Mouse (Mus musculus): ENCODE results near the gene Lrrc75a.
A peak's percentile ranks its signal among the peaks of the same experiment; 100 is the strongest.

The Lrrc75a gene

DNA sequence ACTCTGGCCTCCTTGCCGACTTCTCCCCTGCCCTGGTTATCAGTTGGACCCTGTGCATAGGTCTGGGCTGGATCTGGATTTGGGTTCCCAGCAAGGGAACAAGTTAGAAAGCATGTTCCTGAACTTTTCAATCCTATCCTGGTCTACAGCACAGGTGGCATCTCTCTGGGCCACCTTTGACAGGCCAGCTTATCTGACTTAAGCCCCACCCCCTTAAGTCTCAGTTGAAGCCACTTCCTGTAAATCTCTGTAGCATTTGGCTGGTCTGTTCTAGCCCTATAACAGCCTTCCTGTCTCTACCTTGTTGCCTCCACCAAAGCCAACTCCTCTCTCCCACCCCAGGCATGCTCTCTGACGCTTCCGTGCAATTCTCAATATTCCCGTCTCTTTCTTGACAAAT is 49.8 kb downstream of the Lrrc75a start:
- ATAC-seq (ENCODE audit: low TSS enrichment), result no peak

DNA sequence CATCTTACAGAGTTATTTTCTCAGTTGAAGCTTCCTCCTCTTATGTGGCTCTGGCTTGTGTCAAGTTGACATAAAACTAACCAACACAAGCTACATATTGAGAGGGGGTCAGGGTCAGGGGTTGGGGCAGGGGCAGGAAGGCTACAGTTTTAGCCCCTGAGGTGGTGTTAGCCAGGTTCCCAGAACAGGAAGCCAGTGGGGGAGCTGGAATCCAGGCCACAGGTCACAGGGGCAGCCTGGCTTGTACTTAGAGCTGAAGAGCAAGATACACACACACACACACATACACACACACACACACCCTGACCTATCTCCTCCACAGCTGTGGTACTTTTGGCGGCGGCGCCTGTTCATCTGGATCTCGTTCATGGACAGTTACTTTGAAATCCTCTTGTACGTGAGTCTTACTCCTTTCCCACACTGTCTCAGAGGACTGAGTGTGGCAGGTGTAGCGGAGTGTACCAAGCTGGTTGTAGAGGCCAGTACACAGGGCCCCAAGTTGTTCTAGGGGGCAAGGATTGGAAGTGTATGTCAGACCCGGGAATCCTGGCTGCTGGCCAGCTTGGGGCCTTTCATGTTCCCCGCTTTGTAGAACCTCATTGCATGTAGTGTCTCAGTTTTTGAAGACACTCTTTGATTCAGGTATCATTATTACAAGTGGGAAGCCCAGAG is 56.3 kb downstream of the Lrrc75a start:
- no peak for ATAC-seq (ENCODE audit: low TSS enrichment)

DNA sequence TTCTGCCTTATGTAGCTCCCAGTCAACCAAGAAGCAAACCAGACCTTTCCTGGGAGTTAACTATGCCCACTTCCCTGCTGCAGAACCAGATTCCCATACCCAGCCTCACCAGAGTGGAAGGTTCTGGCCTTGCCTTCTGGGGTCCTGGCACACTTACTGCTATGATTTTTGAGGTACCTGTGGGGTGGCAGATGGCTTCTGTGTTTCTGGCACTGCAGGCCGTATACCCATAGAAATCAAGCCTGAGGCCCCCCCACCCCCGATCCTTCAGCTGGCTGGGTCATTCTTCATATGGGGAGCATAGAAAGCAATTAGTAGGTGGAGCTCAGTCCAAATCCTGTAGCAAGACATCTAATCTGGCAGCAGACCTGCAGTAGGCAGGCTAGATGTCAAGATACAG is 57.3 kb downstream of the Lrrc75a start:
- no peak for ATAC-seq (ENCODE audit: low TSS enrichment)

DNA sequence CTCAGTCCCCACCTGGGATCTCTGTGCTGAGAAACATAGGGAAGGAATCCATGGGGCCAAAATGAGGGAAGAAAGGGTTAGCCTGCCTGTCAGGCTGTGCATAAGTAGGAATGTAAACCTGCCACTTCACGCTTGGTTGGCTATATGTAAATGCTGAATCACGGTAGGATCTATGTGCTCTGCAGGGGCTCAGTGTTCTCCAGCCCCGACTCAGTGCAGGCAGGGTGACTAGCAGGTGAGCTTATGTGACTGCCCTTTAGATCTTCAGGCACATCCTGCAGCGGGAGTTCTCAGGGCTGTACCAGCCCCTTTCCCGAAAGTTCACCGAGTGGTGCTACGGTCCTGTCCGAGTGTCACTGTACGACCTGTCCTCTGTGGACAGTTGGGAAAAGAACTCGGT is 58.9 kb downstream of the Lrrc75a start:
- no peak for ATAC-seq (ENCODE audit: low TSS enrichment)

DNA sequence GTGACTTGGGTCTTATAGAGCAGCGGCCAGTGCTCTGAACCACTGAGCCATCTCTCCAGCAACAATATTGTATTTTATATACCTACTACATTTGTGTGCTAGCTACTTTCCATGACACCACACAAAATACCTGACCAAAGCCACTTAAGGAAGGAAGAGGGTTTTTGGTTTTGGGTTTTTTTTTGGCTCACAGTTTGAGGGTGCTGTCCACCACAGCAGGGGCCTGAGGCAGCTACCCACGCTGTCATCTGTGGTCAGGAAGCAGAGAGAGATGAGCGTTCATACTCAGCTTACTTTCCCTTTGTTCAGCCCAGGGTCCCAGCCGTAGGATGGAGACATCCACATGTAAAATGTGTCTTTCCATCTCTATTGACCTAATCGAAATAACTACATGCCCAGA is 61.3 kb downstream of the Lrrc75a start:
- ATAC-seq (ENCODE audit: low TSS enrichment), result no peak

DNA sequence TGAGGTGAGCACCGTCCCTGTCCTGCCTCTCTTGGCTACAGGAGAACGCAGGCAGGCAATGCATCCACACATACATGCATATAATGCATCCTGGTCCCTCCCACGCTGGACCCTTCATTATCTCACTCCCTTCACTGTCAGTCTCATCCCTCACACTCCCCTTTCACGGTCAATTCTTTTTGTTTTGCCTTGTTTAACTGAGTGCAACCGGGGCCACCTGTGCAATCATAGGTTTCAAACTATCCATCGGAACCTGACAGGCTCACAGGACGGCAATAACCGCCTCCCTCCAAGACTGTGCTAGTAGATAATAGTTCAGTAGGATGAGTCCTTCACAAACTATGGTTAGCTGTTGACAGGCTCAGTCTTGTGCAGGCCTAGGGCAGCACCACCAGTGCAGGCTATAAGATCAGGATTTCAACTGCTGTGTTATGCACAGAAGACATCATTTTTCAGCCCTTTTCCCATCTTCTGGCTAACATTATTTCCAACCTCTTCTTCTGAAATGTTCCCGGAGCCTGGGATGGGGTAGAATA is 63.6 kb downstream of the Lrrc75a start:
- no peak for ATAC-seq (ENCODE audit: low TSS enrichment)

DNA sequence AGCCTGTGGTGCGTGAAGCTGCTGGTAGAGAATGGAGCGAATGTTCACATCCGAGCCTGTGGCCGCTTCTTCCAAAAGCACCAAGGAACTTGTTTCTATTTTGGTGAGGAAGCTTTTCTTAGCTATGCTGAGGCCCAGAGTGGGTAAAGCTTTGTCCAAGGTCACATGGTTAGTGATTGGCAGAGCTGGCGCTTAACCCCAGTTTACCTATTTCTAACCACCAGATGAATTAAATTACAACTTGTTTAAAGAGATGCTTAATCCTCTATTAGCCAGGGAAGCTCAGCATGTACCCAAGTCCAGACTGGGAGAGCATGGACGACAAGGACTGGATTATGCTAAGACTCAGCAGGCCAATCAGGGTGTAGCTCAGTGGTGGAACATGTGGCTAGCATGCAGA is 65.3 kb downstream of the Lrrc75a start:
- ATAC-seq (ENCODE audit: low TSS enrichment), result 0 out of 2 replicates have a peak, but pooled peaks have one; percentile 7

DNA sequence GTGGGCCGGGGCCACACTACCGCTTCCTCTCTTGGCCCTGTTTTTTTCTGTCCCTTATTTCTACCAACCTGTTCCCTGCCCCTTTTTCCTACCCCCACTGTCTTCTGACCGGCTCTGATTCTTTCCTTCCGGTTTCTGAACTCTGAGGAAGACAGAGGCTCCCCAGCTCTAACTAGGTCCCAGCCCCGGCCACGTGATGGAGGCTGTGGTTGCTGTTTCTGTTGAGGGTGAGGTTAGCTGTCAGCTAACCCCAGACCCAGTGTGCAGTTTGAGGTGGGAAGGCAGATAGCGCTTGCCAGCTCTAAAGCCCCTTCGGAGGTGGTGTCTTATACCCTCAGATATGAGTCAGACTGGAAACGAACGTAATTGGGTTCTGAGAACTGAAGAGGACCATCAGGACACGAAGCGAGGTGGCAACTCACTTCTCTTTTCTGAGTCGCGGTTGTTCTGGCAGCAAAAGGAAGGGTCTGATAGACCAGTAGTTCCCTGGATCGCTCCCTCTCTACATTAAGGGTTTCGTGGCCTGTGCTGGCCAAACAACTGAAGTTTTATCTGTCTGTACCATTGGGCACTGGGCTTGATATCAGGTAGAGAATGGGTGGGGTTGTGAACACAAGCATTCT is 71.7 kb downstream of the Lrrc75a start:
- ATAC-seq (ENCODE audit: low TSS enrichment), result peak; percentile 45

DNA sequence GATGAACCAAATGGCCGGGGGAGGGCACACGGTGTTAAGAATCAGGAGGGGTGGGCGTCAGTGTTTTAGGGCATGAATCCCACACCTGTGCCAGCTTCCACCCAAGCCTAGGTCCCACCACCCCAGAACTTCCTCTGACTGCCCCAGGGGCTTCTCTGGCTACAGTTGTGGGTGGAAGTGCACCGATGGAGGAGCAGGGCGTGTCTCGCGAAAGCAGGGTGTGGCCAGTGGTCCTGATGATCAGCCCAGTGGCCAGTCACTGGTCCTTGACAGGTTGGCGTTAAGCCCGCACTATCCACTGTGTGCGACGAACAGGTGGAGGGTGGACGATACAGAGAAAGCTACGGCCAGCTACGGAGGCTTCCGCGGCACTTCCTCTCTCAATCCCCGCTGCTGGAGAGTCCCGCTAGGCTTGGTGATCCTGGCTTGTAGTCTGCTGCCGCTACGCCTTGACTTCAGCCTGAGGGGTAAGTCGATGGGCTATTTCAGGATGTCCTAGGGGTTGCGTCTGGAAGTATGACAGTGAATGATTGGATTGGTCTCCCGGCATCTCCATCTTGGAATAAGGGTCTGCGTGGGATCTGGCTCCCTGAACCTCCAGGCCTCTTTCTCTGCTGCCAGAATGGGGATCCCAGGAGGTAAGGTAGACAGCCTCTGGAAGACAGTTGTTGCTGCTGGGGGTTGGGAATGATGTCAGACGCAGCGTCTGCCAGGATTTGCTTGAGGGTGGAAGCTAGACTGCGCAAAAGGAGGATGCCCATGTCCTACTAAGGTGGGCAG is 72.5 kb downstream of the Lrrc75a start:
- peak; percentile 65 for ATAC-seq (ENCODE audit: low TSS enrichment)

DNA sequence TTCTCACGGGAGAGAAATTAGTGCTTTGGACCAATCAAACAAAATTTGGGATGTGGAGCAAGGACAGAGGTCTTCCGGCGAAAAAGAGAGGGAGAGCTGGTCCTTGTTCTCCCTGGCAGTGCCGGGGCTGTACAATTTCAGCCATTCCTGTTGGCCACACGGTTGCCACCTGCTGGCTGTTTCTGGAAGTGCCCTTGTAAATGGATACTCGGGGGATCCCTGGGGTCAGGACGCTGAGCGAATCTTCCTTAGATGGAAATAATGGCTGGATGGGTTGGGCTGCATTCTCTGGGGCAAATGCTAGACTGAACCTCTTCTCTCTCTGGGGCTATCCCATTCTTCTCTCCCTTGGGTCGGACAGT is 73.0 kb downstream of the Lrrc75a start:
- peak; percentile 64 for ATAC-seq (ENCODE audit: low TSS enrichment)

DNA sequence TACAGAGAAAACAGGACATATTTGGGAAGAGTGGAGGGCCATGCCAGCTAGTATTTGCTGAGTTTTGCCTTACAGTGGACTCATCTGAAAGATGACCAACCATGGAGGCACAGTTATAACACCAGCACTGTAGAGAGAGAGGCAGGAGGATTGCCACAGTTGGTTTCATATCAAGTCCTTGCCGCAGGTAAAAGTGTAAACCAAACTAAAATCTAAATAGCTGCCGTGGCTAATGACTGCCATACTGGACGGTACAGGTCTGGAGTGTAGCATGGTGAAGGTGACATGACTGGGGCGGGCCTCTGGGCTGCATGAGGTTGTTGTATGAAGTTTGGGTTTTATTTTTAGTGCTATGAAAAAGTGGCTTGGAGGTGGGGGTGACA is 73.6 kb downstream of the Lrrc75a start:
- no peak for ATAC-seq (ENCODE audit: low TSS enrichment)

DNA sequence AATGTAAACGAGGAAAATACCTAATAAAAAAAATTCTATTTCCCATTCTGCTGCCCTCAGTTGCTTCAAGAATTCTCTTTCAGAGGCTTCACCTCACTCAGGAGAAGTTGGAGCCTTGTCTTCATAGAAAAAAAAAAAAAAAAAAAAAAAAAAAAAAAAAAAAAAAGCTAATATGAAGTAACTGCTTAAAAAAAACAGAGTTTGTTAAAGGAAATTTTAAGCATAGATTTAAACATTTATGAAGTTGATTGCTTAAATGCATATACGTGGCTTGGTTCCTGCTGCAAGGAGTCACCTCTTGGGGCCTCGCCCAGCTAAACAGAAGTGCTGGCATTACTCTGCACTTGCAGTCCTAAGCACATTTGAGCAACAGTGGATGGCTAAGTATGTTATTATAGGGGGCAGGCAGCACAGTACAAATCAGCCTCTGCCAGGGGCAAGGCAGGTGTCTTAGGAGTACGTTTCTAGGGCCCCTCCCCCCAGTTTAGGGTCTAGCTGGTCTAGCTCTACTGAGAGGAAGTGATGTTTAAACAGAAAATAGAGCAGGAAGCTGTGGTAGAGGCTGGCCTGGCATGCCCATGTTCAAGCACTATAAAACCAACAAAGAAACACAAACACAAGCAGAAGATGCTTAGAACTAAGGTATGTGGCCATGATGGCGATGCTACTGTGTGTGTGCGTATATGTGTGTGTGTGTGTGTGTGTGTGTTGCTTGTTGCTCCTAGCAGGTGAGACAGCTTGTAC is 74.2 kb downstream of the Lrrc75a start, which contains the start of gene Trpv2:
Gene Trpv2 (plus strand): TSS at position 528 of the 744 bp plus-strand sequence.
- ATAC-seq (ENCODE audit: low TSS enrichment), result no peak

DNA sequence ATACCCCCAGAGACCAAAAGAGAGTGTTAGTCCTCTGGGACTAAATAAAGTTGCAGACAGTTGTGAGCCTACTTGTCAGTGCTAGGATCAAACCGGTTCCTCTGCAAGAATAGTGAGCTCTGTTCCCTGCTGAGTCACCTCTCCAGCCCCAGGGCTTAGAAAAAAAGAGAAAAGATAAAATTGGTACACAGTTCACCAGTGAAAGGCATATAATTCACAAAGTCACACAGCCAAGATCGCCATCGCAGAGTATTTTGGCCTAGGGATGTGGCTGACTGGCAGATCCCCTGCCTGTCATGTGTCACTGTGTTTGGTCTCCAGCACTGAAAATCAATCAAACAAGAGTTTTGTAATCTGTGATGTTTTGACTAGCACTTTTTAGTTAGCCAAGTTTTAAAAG is 80.0 kb downstream of the Lrrc75a start:
- ATAC-seq (ENCODE audit: low TSS enrichment), result no peak

DNA sequence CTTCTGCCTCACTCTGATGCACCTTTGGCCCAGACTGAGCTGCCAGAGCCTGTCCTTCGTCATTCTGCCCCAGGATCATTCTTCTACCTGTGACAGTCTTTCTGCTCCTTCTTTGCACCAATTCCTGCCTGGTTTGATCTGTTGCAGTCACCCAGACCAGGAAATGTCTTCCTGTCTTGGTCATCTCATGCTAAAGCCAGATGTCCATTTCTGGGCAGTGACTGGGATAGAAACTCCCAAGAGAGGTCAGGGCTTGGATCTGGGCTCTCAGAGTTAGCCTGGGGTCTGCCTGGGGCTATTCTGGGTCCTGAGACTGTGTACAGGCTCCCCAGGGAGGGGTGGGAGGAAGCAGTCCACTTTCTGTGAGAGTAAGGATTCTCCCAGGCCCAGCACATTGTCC is 82.1 kb downstream of the Lrrc75a start:
- no peak for ATAC-seq (ENCODE audit: low TSS enrichment)

DNA sequence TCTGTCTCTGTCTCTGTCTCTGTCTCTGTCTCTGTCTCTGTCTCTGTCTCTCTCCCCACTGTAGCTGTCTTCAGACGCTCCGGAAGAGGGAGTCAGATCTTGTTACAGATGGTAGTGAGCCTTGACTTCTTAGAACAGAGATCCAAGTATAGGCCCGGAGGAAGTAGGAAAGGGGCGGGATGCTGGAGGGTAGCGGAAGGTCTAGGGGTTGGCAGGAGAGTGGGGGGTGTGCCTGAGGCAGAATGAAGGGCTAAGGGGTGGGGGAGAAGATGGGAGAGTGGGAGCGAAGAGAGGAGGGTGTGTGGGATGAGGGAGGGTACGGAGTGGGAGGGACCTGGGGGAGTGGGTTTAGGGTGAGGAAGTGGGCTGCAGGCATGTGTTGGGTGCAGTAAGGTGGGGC is 82.6 kb downstream of the Lrrc75a start:
- no peak for ATAC-seq (ENCODE audit: low TSS enrichment)

DNA sequence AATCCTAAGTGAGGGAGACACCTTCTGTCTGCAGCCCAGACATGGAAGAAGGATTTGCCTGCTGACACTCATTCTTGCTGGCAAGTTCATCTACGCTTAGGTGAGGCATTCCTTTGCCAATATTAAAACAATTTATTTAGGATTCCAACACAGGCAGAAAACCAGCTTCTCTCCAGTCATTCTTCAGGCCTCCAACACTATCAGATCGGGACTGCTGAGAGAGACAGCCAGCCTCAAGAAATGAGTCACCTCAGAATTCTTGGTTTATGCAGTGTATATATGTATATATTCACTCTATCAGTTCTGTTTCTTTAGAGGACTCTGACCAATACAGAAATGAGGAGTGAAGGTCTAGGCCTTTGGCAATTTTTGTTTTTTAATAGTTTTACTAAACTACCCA is 84.7 kb downstream of the Lrrc75a start:
- no peak for ATAC-seq (ENCODE audit: low TSS enrichment)

DNA sequence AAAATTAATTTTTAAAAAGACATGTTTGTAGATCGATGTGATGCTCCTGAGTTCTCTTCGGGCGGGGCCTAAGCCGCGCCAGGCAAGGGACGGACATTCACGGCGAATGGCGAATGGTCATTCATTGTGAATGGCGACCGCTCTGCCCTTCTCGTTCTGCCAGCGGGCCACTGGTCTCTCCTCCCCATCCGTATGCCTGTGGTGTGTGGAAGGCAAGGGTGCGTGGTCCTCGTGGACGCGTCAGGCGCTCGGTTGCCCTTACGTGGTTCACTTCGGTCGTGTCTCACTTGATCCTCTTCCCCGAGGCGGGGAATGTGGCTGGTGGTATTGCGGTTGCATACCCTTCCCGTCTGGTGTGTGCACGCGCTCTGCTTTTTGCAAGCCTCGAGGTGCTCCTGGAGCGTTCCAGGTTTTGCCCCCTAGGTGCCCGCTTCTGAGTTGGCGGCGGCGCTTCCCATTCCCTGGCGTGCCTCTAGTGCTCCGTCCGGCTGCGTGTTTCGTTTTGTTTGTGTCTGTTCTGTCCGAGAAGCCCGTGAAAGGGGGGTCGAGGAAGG is 87.8 kb downstream of the Lrrc75a start:
- no peak for ATAC-seq (ENCODE audit: low TSS enrichment)

DNA sequence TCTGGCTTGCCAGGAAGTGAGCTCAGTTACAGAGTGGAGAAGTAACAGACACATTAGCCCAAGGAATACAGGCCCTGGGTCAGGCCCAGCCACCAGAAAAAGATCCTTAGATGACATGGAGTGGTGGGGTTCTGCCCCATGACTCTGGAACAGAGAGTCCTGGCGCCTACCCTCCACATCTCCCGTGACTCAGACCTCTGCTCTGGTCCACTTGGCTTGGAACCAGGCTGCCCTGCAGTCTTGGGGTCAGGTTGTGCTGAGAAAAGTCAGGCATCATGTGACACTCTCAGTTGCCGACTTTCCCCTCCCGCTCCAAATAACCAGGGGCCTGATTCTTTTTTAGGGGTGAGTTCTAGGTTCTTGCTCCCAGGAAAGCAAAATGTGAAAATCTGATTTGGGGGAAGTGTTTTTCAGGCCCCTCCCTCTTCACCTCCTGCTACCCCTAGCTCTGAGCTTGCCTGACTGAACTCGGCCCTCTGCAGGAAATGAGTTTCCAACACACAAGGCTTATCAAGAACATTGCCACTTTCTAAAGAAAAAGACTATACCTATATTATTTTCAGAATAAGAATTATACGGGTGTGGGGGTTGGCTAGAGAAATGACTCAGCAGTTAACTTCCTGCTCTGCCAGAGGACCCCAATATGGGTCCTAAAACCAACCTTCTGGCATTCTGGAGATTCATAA is 89.2 kb downstream of the Lrrc75a start:
- no peak for ATAC-seq (ENCODE audit: low TSS enrichment)

DNA sequence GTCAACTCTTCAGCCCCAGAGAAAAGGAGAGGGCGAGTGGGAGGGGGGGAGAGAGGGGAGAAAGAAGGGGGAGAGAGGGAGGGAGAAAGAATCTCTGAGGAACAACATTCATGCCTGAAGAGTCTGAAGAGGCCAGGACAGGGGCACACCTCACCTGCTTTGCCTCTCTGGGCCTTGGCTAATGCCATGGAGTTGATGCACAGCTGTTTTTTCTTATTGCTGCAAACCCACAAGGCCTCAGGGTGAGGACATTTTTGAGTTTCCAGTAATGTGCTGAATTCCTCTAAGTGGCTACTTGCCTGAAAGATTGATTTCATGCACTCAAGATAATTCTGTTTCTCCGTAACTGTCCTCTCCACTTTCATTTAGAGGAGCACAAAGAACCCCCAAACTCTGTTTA is 90.2 kb downstream of the Lrrc75a start:
- no peak for ATAC-seq (ENCODE audit: low TSS enrichment)

DNA sequence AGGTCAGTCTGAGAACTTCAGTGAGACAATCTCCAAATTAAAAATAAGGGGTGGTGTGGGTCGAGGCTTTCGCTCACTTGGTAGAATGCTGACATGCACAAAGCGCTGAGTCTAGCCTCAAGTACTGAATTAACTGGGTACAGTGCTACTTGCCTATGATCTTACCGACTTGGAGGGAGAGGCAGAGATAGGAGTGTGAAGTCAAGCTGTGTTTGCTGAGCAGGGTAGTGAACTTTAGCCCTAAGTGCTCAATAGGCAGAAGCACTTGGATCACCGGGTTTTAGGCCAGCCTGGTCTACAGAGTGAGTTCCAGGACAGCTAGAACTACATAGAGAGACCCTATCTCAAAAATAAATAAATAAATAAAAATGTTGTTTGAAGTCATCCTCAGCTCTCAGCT is 91.1 kb downstream of the Lrrc75a start:
- no peak for ATAC-seq (ENCODE audit: low TSS enrichment)

DNA sequence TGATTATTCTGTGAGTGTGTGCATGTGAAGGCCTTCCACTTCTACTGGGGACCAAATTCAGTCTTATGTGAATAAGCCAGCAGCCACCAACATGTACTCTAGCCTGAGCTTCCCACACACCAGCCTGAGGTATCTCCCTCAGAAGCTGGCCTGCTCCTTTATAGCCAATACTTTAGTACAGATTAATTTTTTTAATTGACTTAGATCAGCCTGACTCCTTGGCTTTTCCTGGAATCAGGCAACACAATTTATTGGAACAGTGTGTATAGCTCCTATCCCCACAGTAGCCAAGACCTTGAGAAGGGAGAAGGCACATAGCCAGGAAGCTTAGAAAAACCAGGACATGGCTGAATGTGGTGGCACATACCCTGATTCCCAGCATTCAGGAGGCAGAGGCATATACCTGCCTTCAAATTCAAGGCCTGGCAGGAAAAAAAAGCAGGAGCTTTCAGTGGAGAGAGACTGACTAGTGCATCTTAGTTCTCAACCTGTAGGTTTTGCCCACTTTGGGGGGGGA is 92.4 kb downstream of the Lrrc75a start:
- no peak for ATAC-seq (ENCODE audit: low TSS enrichment)

Data from frontal cortex, adult (tissue).